Comparison of ENCODE assay signal across 7 mouse cellular contexts in genomic region chr1:165635055-165635897, GRCm38 (mm10). TPM values are rescaled to one million over a fixed set of nuclear protein-coding genes. Genes with fewer than 3 reads are reported as not detected.
DNase-seq lines count a peak whose midpoint lies in the region; ATAC-seq lines count a peak whose summit lies in the region.

No protein-coding gene starts in this region.

- no peaks in the 10 kb centered on the region for H3K9me3 ChIP-seq in lung, embryonic 16.5 days (ENCODE audit: control insufficient read depth, low read length)
- no peaks in the 10 kb centered on the region for H3K9me3 ChIP-seq in forebrain, embryonic 11.5 days (ENCODE audit: control insufficient read depth, low read length)
- no peaks in the 10 kb centered on the region for H3K9me3 ChIP-seq in limb, embryonic 11.5 days (ENCODE audit: control insufficient read depth, low read length)
- H3K9me3 ChIP-seq in stomach, embryonic 15.5 days = no peaks in the 10 kb centered on the region

- H3K4me1 ChIP-seq in lung, embryonic 16.5 days (replicated peaks; ENCODE audit: control insufficient read depth, insufficient read depth, low read length) = peaks cover 34% of the 10 kb centered on the region
- H3K4me1 ChIP-seq in forebrain, embryonic 11.5 days (replicated peaks; ENCODE audit: control insufficient read depth, insufficient read depth, low read length) = peaks cover 2% of the 10 kb centered on the region; the same call in 1 of the 2 replicates
- H3K4me1 ChIP-seq in limb, embryonic 11.5 days (ENCODE audit: control insufficient read depth, insufficient read depth, low read length) = peaks cover 12% of the 10 kb centered on the region
- H3K4me1 ChIP-seq in stomach, embryonic 15.5 days = peaks cover 28% of the 10 kb centered on the region

- 22% methylated on average over 17 of the region's 17 CpGs for WGBS in lung, embryonic 16.5 days
- 20% methylated on average over 17 of the region's 17 CpGs for WGBS in forebrain, embryonic 11.5 days
- WGBS in limb, embryonic 11.5 days = 25% methylated on average over 17 of the region's 17 CpGs
- 24% methylated on average over 17 of the region's 17 CpGs for WGBS in stomach, embryonic 15.5 days

- DNase-seq in lung, postnatal 4 days = no peak
- no peak for DNase-seq in forebrain, embryonic 11.5 days (ENCODE audit: low spot score)
- DNase-seq in limb, embryonic 11.5 days (ENCODE audit: low spot score) = peak; percentile 38
- no peak for DNase-seq in adrenal gland, adult 2 months
- DNase-seq in right cerebral cortex, adult 2 months (ENCODE audit: low spot score in 2 of 2) = no peak

- H3K36me3 ChIP-seq in lung, embryonic 16.5 days (ENCODE audit: control insufficient read depth, insufficient read depth, low read length) = no peaks in the 10 kb centered on the region
- no peaks in the 10 kb centered on the region for H3K36me3 ChIP-seq in forebrain, embryonic 11.5 days (ENCODE audit: control insufficient read depth, insufficient read depth, low read length)
- no peaks in the 10 kb centered on the region for H3K36me3 ChIP-seq in limb, embryonic 11.5 days (ENCODE audit: control insufficient read depth, insufficient read depth, low read length)
- H3K36me3 ChIP-seq in stomach, embryonic 15.5 days = no peaks in the 10 kb centered on the region

- H3K4me2 ChIP-seq in lung, embryonic 16.5 days (ENCODE audit: low read depth, low read length) = peak overlapping the region; percentile 70
- H3K4me2 ChIP-seq in forebrain, embryonic 11.5 days (ENCODE audit: low read depth, low read length, severe bottlenecking) = peak overlapping the region; percentile 71
- H3K4me2 ChIP-seq in limb, embryonic 11.5 days (ENCODE audit: low read depth, severe bottlenecking) = peak overlapping the region; percentile 62
- peak overlapping the region; percentile 86 for H3K4me2 ChIP-seq in stomach, embryonic 15.5 days

- peak overlapping the region; percentile 91 for H3K27ac ChIP-seq in lung, embryonic 16.5 days (ENCODE audit: low read length)
- H3K27ac ChIP-seq in forebrain, embryonic 11.5 days (ENCODE audit: low read depth, low read length) = peak overlapping the region; percentile 32; the same call in 1 of the 2 replicates
- H3K27ac ChIP-seq in limb, embryonic 11.5 days (replicated peaks; ENCODE audit: low read depth, low read length) = peak overlapping the region; percentile 90
- H3K27ac ChIP-seq in stomach, embryonic 15.5 days = peak overlapping the region; percentile 97

- no peaks in the 10 kb centered on the region for H3K27me3 ChIP-seq in lung, embryonic 16.5 days (ENCODE audit: control insufficient read depth, insufficient read depth, low read depth, low read length)
- no peaks in the 10 kb centered on the region; the same call in 1 of the 2 replicates for H3K27me3 ChIP-seq in forebrain, embryonic 11.5 days (ENCODE audit: control insufficient read depth, insufficient read depth, low read length)
- H3K27me3 ChIP-seq in limb, embryonic 11.5 days (ENCODE audit: control insufficient read depth, insufficient read depth, low read length) = no peaks in the 10 kb centered on the region
- H3K27me3 ChIP-seq in stomach, embryonic 15.5 days (replicated peaks) = no peaks in the 10 kb centered on the region

- H3K9ac ChIP-seq in lung, embryonic 16.5 days (ENCODE audit: low read length) = peak overlapping the region; percentile 67
- H3K9ac ChIP-seq in forebrain, embryonic 11.5 days (ENCODE audit: low read length) = peak overlapping the region; percentile 86
- peak overlapping the region; percentile 87 for H3K9ac ChIP-seq in limb, embryonic 11.5 days (ENCODE audit: low read length)
- H3K9ac ChIP-seq in stomach, embryonic 15.5 days = 0 out of 2 replicates have a peak overlapping the region, but pooled peaks have one; percentile 50

- peak overlapping the region; percentile 82 for H3K4me3 ChIP-seq in lung, embryonic 16.5 days (ENCODE audit: low read length)
- peak overlapping the region; percentile 81 for H3K4me3 ChIP-seq in forebrain, embryonic 11.5 days (ENCODE audit: low read depth, low read length)
- peak overlapping the region; percentile 85 for H3K4me3 ChIP-seq in limb, embryonic 11.5 days (ENCODE audit: low read depth, low read length)
- peak overlapping the region; percentile 87 for H3K4me3 ChIP-seq in stomach, embryonic 15.5 days (replicated peaks)

- ATAC-seq in lung, embryonic 16.5 days (ENCODE audit: low read depth) = peak; percentile 9
- ATAC-seq in forebrain, embryonic 11.5 days (replicated peaks; ENCODE audit: low FRiP score) = no peak
- 0 out of 2 replicates have a peak, but pooled peaks have one; percentile 0 for ATAC-seq in limb, embryonic 11.5 days (ENCODE audit: insufficient number of reproducible peaks, low FRiP score, low TSS enrichment, low read depth)
- ATAC-seq in stomach, embryonic 15.5 days (ENCODE audit: insufficient read depth, low FRiP score, low read depth) = no peak

RNA-seq across cellular contexts. Expression of gene Mpzl1, which starts 0.9 kb away (rescaled TPM):
- polyA plus RNA-seq in lung, embryonic 16.5 days (2015; fragmentation: Nextera tagmentation; extraction: Ambion mirVana) = 176 and 183 TPM in 2 replicates
- 128 and 141 TPM in 2 replicates for polyA plus RNA-seq in forebrain, embryonic 11.5 days (2014; fragmentation: Nextera tagmentation; extraction: Ambion mirVana)
- 161 and 167 TPM in 2 replicates for polyA plus RNA-seq in limb, embryonic 11.5 days (2014; fragmentation: Nextera tagmentation; extraction: Ambion mirVana)
- 159 and 164 TPM in 2 replicates for polyA plus RNA-seq in stomach, embryonic 15.5 days (2015; fragmentation: Nextera tagmentation; extraction: Ambion mirVana)
- total RNA-seq in adrenal gland, adult 2 months (2021) = 10 to 100 TPM; 14.1 to 21.5 TPM
- 12.8 and 12.9 TPM in 2 replicates for polyA plus RNA-seq in adrenal gland, adult 2 months (2012; rRNA removed)

Comparison
In these comparisons a context has a peak if more than half of its experiments do, and no peak if none do; other contexts are left out.
1. ATAC-seq: peak in lung, embryonic 16.5 days (single experiment) and limb, embryonic 11.5 days (single experiment); none in forebrain, embryonic 11.5 days (single experiment) and stomach, embryonic 15.5 days (single experiment).
2. H3K27ac ChIP-seq: peak in every context shown above with its lines; median percentile 97 in stomach, embryonic 15.5 days; 91 in lung, embryonic 16.5 days; 90 in limb, embryonic 11.5 days; 32 in forebrain, embryonic 11.5 days.
3. Peak in every context shown above with its lines, with median percentiles within 50 percentile points of each other: H3K4me2 ChIP-seq, H3K4me3 ChIP-seq and H3K9ac ChIP-seq.